Mouse (Mus musculus) small intestine, adult 2 months (tissue): Measurements from ENCODE around the gene Slc19a1.

Source experiments
- CTCF ChIP-seq: fragments of 200-500 bp; IDR thresholded peaks from 2 replicates; pipeline ENCODE4 v1.5.1; 2012; ENCODE audit warnings: low read depth, mild to moderate bottlenecking, control low read depth, inconsistent platforms, low read length, moderate library complexity, mixed read lengths; ENCODE audit not compliant: insufficient replicate concordance, insufficient read length; ENCODE audit errors: extremely low read depth
- POLR2A ChIP-seq: fragments of 200-500 bp; IDR thresholded peaks from 2 replicates; pipeline ENCODE4 v1.6.1; 2012; ENCODE audit warnings: low read depth, mild to moderate bottlenecking, control low read depth, inconsistent platforms, low read length, moderate library complexity

DNA sequence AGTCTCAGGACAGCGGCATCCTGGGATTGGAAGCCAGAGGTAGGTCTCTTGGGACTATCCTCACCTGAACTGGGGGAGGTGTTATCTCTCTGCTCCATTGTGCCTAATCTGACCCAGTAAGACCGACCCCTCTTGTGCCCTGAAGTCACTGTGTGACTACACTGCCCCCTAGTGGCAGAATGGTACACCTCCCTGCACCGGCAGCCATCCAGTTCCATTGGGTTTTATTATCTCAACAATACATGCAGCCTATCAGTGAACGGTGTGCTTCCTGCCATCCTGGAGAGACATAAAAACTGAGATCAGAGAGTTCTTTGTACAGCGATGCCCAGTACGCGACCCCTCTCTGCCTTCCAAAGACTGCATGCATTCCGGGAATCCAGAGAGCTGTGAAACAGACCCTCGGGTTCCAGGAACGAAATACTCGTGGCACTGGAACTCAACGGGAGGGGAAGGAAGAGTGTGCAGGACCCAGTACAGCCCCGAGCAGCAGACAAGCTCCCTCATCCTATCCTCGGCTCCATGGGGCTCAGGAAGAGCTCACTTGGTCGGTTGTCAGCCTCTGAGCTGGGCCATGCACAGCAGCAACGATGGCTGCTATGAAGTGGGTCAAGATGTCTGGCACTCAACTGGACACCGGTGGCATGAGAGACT lies 10.5 kb upstream of the Slc19a1 start:
- TF ChIP-seq CTCF (peak; percentile 98; the same call in 1 of the 2 replicates), POLR2A (no peak)
